Mouse (Mus musculus) left cerebral cortex, adult 11 months (tissue): ENCODE results near the gene Gm21983.

ENCODE experiments used
- DNase-seq: peaks from one replicate; pipeline ENCODE4 v3.0.0; 2022; ENCODE audit warnings: low spot score

Gene Gm21983

GRCm38 (mm10) chr7:27184964-27185363 is 4.1 kb upstream of the Gm21983 start:
- no peak for DNase-seq

- DNase-seq: no peak
Observed at GRCm38 (mm10) chr7:27182498-27182897, 1.6 kb upstream of the Gm21983 start.

GRCm38 (mm10) chr7:27180036-27180435 is 850 bp downstream of the Gm21983 start:
- DNase-seq: no peak

- DNase-seq: no peak
Observed at GRCm38 (mm10) chr7:27179217-27179918, 1.5 kb downstream of the Gm21983 start.

- peak; percentile 100 for DNase-seq
Observed at GRCm38 (mm10) chr7:27178324-27179216, 2.3 kb downstream of the Gm21983 start, which contains the start of gene Rab4b. Gene Rab4b, minus strand, starts transcription at chr7:27178896.

- DNase-seq: no peak
Observed at GRCm38 (mm10) chr7:27177942-27178323, 3.0 kb downstream of the Gm21983 start.

- DNase-seq: no peak
Observed at GRCm38 (mm10) chr7:27174896-27175295, 6.0 kb downstream of the Gm21983 start.

GRCm38 (mm10) chr7:27174496-27174895 is 6.4 kb downstream of the Gm21983 start:
- no peak for DNase-seq

- no peak for DNase-seq
Observed at GRCm38 (mm10) chr7:27170981-27171380, 9.9 kb downstream of the Gm21983 start.

- no peak for DNase-seq
Observed at GRCm38 (mm10) chr7:27168371-27168770, 12.5 kb downstream of the Gm21983 start.

- DNase-seq: no peak
Observed at GRCm38 (mm10) chr7:27167475-27168094, 13.3 kb downstream of the Gm21983 start.

GRCm38 (mm10) chr7:27166614-27167474 is 14.0 kb downstream of the Gm21983 start, which contains the start of gene Egln2:
Gene Egln2, minus strand, starts transcription at chr7:27166802.
- peak; percentile 93 for DNase-seq

- DNase-seq: no peak
Observed at GRCm38 (mm10) chr7:27166229-27166613, 14.7 kb downstream of the Gm21983 start.

GRCm38 (mm10) chr7:27165696-27166095 is 15.2 kb downstream of the Gm21983 start:
- DNase-seq: no peak

- no peak for DNase-seq
Observed at GRCm38 (mm10) chr7:27165007-27165655, 15.8 kb downstream of the Gm21983 start.

- DNase-seq: no peak
Observed at GRCm38 (mm10) chr7:27164112-27164947, 16.6 kb downstream of the Gm21983 start.

GRCm38 (mm10) chr7:27163450-27163805 is 17.5 kb downstream of the Gm21983 start:
- DNase-seq: no peak

GRCm38 (mm10) chr7:27162780-27163449 is 18.0 kb downstream of the Gm21983 start:
- no peak for DNase-seq

GRCm38 (mm10) chr7:27161744-27162143 is 19.1 kb downstream of the Gm21983 start:
- no peak for DNase-seq

- no peak for DNase-seq
Observed at GRCm38 (mm10) chr7:27160921-27161320, 20.0 kb downstream of the Gm21983 start.
